Mouse (Mus musculus) myocyte (in vitro differentiated cells): ENCODE measurements around the gene Apoa5. TPM values are rescaled to one million over a fixed set of nuclear protein-coding genes. Genes with fewer than 3 reads are reported as not detected.
"Not testable (repeated sequence)": the region's sequence is repeated elsewhere in the genome, so short reads cannot be mapped to it uniquely, and the experiment has no call there.

Source experiments
- H3K27me3 ChIP-seq: one replicate; pipeline ENCODE4 v1.6.1; 2011; ENCODE audit not compliant: control insufficient read depth, insufficient read depth, insufficient read length
- H3K36me3 ChIP-seq: one replicate; pipeline ENCODE4 v1.6.1; 2011; ENCODE audit not compliant: control insufficient read depth, insufficient read depth
- H3K4me2 ChIP-seq: one replicate; pipeline ENCODE4 v1.6.1; 2011; ENCODE audit warnings: low read depth, control low read depth
- H3K4me3 ChIP-seq: one replicate; pipeline ENCODE4 v1.5.1; 2011; ENCODE audit warnings: mild to moderate bottlenecking, control low read depth, moderate library complexity
- H3K79me2 ChIP-seq: one replicate; pipeline ENCODE4 v1.6.1; 2011; ENCODE audit not compliant: control insufficient read depth, insufficient read depth
- H3ac ChIP-seq: one replicate; pipeline ENCODE4 v1.6.1; 2011; ENCODE audit not compliant: control insufficient read depth, insufficient read length
- CEBPB ChIP-seq: IDR thresholded peaks from 2 replicates; pipeline ENCODE4 v1.6.1; 2011; ENCODE audit warnings: mild to moderate bottlenecking, moderate library complexity; ENCODE audit not compliant: poor library complexity, insufficient read depth, severe bottlenecking
- E2F4 ChIP-seq: IDR thresholded peaks from one replicate; pipeline ENCODE4 v1.6.1; 2011; ENCODE audit warnings: mild to moderate bottlenecking, control low read depth, moderate library complexity; ENCODE audit not compliant: insufficient read depth
- MAX ChIP-seq: IDR thresholded peaks from one replicate; pipeline ENCODE4 v1.6.1; 2011; ENCODE audit warnings: low read depth, mild to moderate bottlenecking, control low read depth
- MYOD1 ChIP-seq, 3 experiments: IDR thresholded peaks; one replicate each; pipeline ENCODE4 v1.6.1; 2011; ENCODE audit warnings: control low read depth in 2 of 3, low read depth in 2 of 3, mild to moderate bottlenecking in 2 of 3, moderate library complexity in 1 of 3; ENCODE audit not compliant: insufficient read length in 2 of 3, control insufficient read depth in 1 of 3
- MYOG ChIP-seq, 3 experiments: IDR thresholded peaks; one replicate each; pipeline ENCODE4 v1.6.1; 2011; ENCODE audit warnings: control low read depth in 2 of 3, low read depth in 2 of 3, mild to moderate bottlenecking in 2 of 3; ENCODE audit not compliant: insufficient read length in 2 of 3, control insufficient read depth in 1 of 3, insufficient read depth in 1 of 3
- POLR2A ChIP-seq: IDR thresholded peaks from one replicate; pipeline ENCODE4 v1.6.1; 2011; ENCODE audit warnings: low read depth, mild to moderate bottlenecking, control low read depth, moderate library complexity; ENCODE audit not compliant: insufficient read length
- POLR2AphosphoS2 ChIP-seq: IDR thresholded peaks from one replicate; pipeline ENCODE4 v1.6.1; 2011; ENCODE audit warnings: low read depth, control low read depth; ENCODE audit not compliant: insufficient read length
- REST ChIP-seq: IDR thresholded peaks from one replicate; pipeline ENCODE4 v1.6.1; 2011; ENCODE audit warnings: mild to moderate bottlenecking, control low read depth, moderate library complexity; ENCODE audit not compliant: insufficient read depth, insufficient read length
- SRF ChIP-seq: IDR thresholded peaks from one replicate; pipeline ENCODE4 v1.6.1; 2011; ENCODE audit warnings: low read depth; ENCODE audit not compliant: control insufficient read depth, insufficient read length
- TCF12 ChIP-seq: IDR thresholded peaks from one replicate; pipeline ENCODE4 v1.6.1; 2011; ENCODE audit warnings: mild to moderate bottlenecking, control low read depth; ENCODE audit not compliant: poor library complexity, insufficient read depth, severe bottlenecking
- TCF3 ChIP-seq: IDR thresholded peaks from one replicate; pipeline ENCODE4 v1.6.1; 2011; ENCODE audit warnings: low read depth, control low read depth; ENCODE audit not compliant: insufficient read length
- USF1 ChIP-seq: IDR thresholded peaks from one replicate; pipeline ENCODE4 v1.6.1; 2011; ENCODE audit warnings: low read depth, mild to moderate bottlenecking, control low read depth, moderate library complexity
- polyA plus RNA-seq: library from polyadenylated mRNA; unstranded; fragments of >200 nt; fragmentation: generic; extraction: Trizol; gene quantifications from one replicate; pipeline ENCODE4 v1.2.1, GENCODE M21; 2012; ENCODE audit warnings: missing spikeins

Apoa5 gene
- polyA plus RNA-seq, 1 experiment, result not detected

GRCm38 (mm10) chr9:46317957-46318356 is 49.5 kb downstream of the Apoa5 start:
- no peak for TF ChIP-seq E2F4
- no peak for TF ChIP-seq SRF
- TF ChIP-seq REST, result no peak
- no peak for TF ChIP-seq MYOG (IDR thresholded peaks at IDR 0.05; ENCODE audit: control insufficient read depth in 1 of 3, insufficient read depth in 1 of 3, insufficient read length in 2 of 3, low read depth in 2 of 3)
- no peak for TF ChIP-seq TCF12
- TF ChIP-seq POLR2A, result no peak
- TF ChIP-seq USF1, result no peak
- TF ChIP-seq MAX, result no peak
- no peak for TF ChIP-seq POLR2AphosphoS2
- no peak for TF ChIP-seq TCF3
- TF ChIP-seq CEBPB, result no peak
- TF ChIP-seq MYOD1 (IDR thresholded peaks at IDR 0.05; ENCODE audit: control insufficient read depth in 1 of 3, insufficient read length in 2 of 3, low read depth in 2 of 3), result no peak
- Histone ChIP-seq H3K36me3 (no peaks in the 10 kb centered on the region), H3K4me2 (no peak overlapping the region), H3K4me3 (no peak overlapping the region), H3K79me2 (no peaks in the 10 kb centered on the region), H3ac (no peak overlapping the region), H3K27me3 (peaks cover 29% of the 10 kb centered on the region)

- not testable (repeated sequence) for H3K4me2 ChIP-seq, H3K4me3 ChIP-seq, H3K79me2 ChIP-seq, H3K36me3 ChIP-seq, H3ac ChIP-seq
- H3K27me3 ChIP-seq, result peaks cover 30% of the 10 kb centered on the region
Observed at GRCm38 (mm10) chr9:46319886-46320285, 51.5 kb downstream of the Apoa5 start, which contains the start of gene 4931429L15Rik. TSS of gene 4931429L15Rik (minus strand) at chr9:46319986.

GRCm38 (mm10) chr9:46320461-46320860 is 52.0 kb downstream of the Apoa5 start:
- H3ac ChIP-seq, result no peak overlapping the region
- TF ChIP-seq TCF3 (no peak), MYOD1 (IDR thresholded peaks at IDR 0.05; ENCODE audit: control insufficient read depth in 1 of 3, insufficient read length in 2 of 3, low read depth in 2 of 3) (no peak), MAX (no peak), POLR2AphosphoS2 (no peak)
- H3K36me3 ChIP-seq, result no peaks in the 10 kb centered on the region
- no peak overlapping the region for H3K4me2 ChIP-seq
- peaks cover 32% of the 10 kb centered on the region for H3K27me3 ChIP-seq
- no peak overlapping the region for H3K4me3 ChIP-seq
- no peaks in the 10 kb centered on the region for H3K79me2 ChIP-seq

Other genes with a start within 250 kb of the Apoa5 start
- not detected for gene Apoa1, start 40.1 kb upstream of the Apoa5 start, polyA plus RNA-seq
- not detected for gene Apoc3, start 33.0 kb upstream of the Apoa5 start, polyA plus RNA-seq
- gene Apoa4, start 27.9 kb upstream of the Apoa5 start, polyA plus RNA-seq, result not detected
- 33.1 TPM for gene Zpr1, start 4.4 kb downstream of the Apoa5 start, polyA plus RNA-seq
- 9.5 TPM for gene Bud13, start 14.4 kb downstream of the Apoa5 start, polyA plus RNA-seq
- not detected for gene 4931429L15Rik, start 51.4 kb downstream of the Apoa5 start, polyA plus RNA-seq